Mouse (Mus musculus) gastrocnemius, adult 18-20 months (tissue): ENCODE measurements around the gene Csrnp2. TPM values are rescaled to one million over a fixed set of nuclear protein-coding genes. Genes with fewer than 3 reads are reported as not detected.
"Not testable (repeated sequence)": the region's sequence is repeated elsewhere in the genome, so short reads cannot be mapped to it uniquely, and the experiment has no call there.

Source experiments
- DNase-seq: peaks from one replicate; pipeline ENCODE4 v3.0.0; 2021; ENCODE audit warnings: low spot score
- long read RNA-seq, 2 experiments: library from polyadenylated mRNA; stranded (forward); transcript quantifications; one replicate each; pipeline ENCODE4 v2.0.0; 2021
- total RNA-seq, 2 experiments: library from RNA; stranded (reverse); gene quantifications; 2 replicates each; pipeline ENCODE4 v1.2.3; 2021

The Csrnp2 gene
- 1 to 10 TPM; 3.2 to 3.7 TPM for total RNA-seq
- long read RNA-seq, experiment 1, full-length matches to known transcripts, result 1 of 5 reads
- long read RNA-seq, experiment 1, partial matches to known transcripts, result 2 of 5 reads
- long read RNA-seq, experiment 1, other reads (novel, unspliced or antisense), result 2 of 5 reads
- long read RNA-seq, experiment 2, full-length matches to known transcripts, result 2 of 2 reads
- long read RNA-seq, experiment 2, partial matches to known transcripts, result 0 of 2 reads
- long read RNA-seq, experiment 2, other reads (novel, unspliced or antisense), result 0 of 2 reads

- DNase-seq, result peak; percentile 90
Measured at GRCm38 (mm10) chr15:100495102-100495501, at the start of gene Csrnp2. Gene Csrnp2 (minus strand): TSS chr15:100495488.

DNA sequence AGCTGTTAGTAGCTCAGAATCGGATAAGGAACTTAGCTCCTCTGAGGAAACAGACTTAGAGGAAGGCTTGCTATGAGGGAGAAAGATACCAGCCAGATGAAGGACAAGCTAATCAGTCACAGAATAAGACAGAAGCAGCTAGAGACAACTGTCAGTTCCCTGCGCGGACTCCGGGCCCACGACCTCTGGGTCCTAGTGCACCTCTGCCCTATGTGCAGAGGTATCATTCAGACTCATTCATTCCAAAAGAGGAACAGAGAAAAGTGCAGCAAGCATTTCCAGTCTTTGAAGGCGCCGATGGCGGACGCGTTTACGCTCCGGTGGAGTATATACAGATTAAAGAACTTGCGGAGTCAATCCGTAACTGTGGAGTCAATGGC lies 48.4 kb upstream of the Csrnp2 start:
- not testable (repeated sequence) for DNase-seq

DNA sequence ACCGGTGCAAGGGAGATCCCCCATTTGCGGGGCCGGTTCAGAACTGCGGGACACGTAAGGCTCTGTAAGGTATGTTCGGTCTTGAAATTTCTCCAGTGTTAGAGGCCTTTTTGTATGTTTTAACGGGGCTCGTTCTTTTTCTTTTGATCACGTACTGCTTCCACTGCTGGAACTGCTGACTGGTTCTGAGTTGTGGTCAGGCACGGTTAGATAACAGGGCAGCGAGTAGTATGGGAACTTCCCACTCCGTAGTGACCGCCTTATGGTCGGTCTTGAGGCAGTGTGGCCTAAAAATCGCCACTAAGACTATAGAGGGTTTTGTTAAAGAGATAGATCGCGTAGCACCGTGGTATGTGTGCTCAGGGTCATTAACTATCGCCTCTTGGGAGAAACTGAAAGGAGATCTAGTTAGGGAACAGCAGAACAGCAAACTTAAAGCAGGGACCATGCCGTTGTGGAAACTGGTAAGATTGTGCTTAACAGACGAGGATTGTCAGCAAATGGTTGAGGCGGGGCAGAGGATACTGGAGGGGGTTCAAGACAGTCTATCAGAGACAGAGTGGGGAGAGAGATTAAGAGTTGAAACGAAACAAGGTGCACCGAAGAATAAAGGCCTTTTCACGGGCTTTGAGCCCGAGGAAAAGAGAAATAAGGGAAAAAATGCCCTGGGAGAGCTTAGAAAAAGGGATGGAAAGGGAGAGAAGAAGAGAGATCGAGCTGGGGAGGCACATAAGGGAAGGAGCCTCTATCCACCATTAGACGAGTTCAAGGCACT lies 47.8 kb upstream of the Csrnp2 start:
- DNase-seq, result not testable (repeated sequence)

DNA sequence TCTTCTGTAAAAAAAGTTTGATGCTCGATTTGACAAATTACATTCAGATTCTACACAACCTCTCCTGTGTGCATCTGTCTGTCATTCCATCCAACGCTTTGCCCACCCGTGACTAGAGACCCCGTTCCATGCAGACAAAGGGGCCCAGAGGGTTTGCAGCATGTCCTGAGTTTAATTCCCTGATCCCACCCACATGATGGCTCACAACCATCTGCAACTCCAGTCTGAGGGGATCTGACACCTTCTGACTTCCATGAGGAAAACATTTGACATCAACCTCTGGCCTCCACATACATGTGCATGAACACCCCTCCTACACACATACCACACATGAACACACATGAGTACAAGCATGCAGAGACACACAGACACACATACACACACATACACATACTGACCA lies 46.1 kb upstream of the Csrnp2 start:
- no peak for DNase-seq

DNA sequence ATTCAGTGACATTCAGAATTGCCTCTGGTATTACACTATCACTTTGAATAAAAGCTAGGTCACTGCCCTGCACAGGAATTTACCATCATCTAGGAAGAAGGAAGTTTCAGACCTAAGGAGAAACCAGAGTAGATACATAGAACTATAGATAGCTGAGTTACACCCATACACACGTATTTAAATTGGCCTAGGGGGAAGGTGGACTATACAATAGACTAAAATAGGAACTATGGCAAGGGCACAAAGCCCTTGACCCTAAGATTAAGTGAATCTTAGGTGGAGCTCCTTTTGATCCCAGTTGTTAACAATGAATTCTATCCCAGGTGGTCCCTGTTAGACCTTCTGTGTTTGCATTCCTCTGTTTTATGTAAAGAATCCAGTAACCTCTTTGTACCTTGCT lies 45.7 kb upstream of the Csrnp2 start:
- DNase-seq, result not testable (repeated sequence)

DNA sequence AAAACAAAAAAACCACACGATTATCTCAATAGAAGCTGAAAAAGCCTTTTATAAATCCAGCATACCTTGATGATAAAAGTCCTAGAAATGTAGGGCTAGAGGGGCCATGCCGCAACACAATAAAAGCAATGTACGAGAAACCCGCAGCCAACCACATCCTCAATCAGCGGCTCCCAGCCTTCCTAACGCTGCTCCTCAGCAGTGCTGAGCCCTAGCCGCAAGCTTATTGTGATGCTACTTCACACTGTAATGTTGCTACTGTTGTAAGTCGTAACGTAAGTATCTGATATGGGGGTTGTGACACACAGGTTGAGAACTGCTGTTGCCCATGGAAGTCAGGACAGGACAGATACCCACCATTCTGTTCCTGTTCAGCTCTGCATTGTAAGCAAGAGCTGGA lies 44.1 kb upstream of the Csrnp2 start:
- no peak for DNase-seq

DNA sequence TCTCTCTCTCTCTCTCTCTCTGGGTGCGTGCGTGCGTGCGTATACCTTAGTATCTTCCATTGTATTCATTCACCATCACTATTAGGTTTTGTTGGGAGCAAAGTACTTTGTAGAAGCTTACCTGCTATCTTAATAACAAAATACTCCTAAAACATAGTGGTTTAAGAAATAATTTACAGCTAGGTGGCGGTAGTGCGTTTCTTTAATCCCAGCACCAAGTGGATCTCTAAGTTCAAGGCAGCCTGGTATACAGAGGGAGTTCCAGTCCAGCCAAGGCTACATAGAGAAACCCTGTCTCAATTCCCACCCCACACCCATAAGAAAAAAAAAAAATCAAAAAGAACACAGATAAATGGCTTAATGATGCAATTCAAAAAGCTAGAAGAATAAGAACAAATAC lies 42.6 kb upstream of the Csrnp2 start:
- DNase-seq, result peak; percentile 51

- no peak for DNase-seq
Measured at GRCm38 (mm10) chr15:100527900-100528299, 32.6 kb upstream of the Csrnp2 start.

DNA sequence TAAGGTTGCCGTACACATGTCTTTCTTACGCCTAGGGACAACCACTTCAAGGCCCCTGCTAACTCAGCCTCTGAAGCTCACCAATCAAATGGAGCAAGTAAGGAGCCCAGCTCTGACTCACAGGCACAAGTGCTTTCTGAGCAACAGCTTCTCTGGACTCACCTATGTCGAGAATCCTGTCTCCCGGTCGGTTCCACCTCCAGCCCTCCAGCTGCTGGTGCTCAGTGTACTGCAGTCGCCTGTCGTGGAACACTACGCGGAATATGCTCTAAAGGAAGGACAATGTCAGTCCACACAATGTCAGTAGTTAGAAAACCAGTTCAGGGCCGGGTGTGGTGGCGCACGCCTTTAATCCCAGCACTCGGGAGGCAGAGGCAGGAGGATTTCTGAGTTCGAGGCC lies 30.1 kb upstream of the Csrnp2 start:
- no peak for DNase-seq

- DNase-seq, result no peak
Measured at GRCm38 (mm10) chr15:100520306-100520705, 25.0 kb upstream of the Csrnp2 start.

DNA sequence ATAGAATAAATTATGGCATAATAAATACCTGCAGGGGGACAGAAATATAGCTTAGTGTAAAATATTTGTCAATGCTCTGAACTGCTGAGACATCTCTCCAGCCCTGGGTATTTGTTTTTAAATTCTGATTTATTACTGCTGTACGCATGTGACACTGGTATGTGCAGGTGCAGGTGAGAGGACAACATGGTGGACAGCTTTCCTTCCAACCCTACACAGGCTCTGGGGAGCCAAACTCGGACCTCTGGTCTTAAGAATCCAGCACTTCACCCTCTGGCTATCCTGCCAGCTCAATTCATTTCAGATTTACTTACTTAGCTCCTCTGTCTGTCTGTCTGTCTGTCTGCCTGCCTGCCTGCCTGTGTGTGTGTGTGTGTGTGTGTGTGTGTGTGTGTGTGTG lies 19.8 kb upstream of the Csrnp2 start:
- no peak for DNase-seq

DNA sequence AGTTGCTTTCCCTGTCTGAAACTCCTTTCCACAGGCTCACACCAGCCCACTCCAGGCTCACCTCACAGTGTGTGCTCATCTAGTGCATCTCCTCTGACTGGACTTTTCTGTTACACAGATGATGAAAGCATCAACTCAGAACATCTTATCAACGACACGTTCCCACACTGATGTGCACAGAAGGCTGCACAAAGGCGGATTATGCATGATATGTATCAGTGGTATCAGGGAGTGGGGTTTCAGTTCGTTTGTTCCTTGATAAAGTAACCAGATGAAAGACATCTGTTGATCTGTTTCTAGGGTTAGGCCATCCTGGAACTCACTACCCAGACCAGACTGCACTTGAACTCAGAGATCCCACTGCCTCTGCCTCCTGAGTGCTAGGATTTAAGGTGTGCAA lies 18.1 kb upstream of the Csrnp2 start:
- DNase-seq, result no peak

DNA sequence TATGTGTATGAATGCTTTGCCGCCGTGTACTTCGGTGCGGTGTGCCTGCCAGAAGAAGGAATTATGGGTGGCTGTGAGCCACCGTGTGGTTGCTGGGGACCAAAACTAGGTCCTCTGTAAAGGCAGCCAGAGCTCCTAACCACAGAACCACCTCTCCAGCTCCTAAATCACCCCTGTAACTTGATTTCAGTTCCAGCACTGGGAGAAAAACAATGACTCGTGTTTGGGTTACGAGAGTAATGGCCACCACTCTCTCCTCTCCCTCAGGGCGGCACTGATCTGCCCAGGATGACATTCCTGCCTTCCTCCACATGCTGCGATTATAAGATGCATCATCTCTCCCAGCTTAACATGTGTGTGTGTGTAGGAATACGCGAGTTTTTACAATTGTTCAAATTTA lies 14.8 kb upstream of the Csrnp2 start:
- DNase-seq, result no peak

GRCm38 (mm10) chr15:100508454-100509167 lies 13.3 kb upstream of the Csrnp2 start:
- no peak for DNase-seq

GRCm38 (mm10) chr15:100499506-100499905 lies 4.2 kb upstream of the Csrnp2 start:
- DNase-seq, result not testable (repeated sequence)

DNA sequence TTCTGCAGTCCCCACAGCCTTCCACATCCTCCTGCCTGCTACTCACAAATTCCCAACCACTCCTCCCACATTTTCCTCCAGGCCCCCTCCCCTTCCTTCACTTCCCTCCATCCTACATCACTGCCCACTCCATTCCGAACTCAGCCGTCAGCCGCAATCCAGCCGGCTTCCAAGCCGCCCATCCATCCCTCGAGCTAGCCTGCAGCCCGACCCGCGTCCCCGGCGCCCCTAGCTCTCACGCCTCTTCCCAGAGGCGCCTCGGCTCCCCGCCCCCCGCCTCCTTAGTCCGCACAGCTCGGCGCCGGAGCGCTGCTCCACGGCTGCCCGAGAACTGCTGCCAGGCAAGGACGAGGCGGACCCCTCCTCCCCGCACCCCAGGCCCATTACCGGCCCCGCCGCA lies 641 bp downstream of the Csrnp2 start:
- no peak for DNase-seq

GRCm38 (mm10) chr15:100491966-100492365 lies 3.3 kb downstream of the Csrnp2 start:
- DNase-seq, result no peak

DNA sequence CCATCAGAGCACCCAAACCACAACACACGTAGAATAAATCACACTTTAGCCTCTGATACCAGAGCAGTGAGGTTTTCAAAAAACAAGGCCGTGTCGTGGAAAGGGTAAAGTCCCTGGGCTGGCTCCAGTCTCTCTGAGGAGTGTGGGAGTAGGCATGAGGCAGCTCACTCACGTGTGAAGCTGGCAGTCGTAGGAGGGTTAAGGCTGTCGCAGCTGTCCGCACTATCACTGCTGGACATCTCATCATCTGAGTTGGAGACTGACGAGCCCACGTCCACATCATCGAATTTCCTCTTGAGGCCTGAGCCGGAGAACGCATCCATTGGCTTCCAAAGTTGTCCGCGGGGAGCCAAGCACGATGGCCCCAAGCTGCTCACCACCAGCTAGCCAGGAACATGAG lies 6.0 kb downstream of the Csrnp2 start:
- DNase-seq, result no peak

DNA sequence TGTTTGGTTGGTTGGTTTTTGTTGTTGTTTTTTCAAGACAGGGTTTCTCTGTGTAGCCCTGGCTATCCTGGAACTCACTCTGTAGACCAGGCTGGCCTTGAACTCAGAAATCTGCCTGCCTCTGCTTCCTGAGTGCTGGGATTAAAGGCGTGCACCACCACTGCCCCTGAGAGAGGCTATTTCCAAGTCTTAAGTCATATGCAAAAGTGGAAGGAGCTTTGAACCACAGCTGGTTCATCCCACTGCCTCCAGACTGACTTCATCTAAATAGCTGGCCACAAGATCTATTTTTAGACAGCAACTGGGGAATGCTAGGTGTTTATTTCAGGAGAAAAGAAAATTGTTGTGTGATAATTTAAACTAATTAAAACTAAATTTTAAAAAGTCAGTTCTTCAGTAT lies 7.0 kb downstream of the Csrnp2 start:
- DNase-seq, result not testable (repeated sequence)

- no peak for DNase-seq
Measured at GRCm38 (mm10) chr15:100487050-100487449, 8.2 kb downstream of the Csrnp2 start.

DNA sequence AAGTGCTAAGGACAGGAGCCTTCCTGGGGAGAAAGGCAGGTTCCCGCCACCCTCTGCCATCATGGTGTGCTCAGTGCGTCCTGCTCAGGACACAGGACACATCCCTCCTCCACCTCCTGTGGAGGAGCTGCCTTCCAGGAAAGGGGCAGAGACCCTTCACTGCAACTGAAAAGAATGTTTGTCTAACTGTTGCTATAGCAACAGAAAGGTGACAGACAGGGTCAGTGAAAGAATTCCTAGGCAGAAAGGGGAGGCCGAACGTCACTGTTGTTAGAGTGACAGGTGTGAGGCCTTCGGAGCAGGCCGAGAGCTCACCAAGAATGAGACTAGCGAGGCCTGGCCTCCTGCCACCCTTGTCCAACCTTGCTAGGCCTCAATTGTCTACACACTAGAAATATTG lies 8.8 kb downstream of the Csrnp2 start:
- DNase-seq, result no peak

DNA sequence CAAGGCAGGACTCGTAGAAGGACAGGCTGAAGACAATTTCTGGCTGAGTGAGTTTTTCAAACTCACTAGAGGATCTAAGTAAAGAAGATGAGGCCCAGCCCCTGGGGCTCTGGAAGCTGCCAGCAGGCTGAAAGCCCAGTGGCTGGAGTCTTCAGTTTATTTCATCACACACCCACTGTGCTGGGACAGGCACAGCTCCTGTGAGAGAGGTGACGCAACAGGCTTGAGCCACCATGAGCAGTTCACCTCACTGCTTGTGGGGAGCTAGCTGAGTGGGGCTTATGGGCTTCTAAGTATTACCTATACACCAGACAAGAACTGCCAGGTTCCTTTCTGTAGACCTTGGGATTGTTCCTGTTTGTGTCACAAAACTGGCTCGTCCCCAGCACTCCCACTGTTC lies 9.7 kb downstream of the Csrnp2 start:
- peak; percentile 49 for DNase-seq

DNA sequence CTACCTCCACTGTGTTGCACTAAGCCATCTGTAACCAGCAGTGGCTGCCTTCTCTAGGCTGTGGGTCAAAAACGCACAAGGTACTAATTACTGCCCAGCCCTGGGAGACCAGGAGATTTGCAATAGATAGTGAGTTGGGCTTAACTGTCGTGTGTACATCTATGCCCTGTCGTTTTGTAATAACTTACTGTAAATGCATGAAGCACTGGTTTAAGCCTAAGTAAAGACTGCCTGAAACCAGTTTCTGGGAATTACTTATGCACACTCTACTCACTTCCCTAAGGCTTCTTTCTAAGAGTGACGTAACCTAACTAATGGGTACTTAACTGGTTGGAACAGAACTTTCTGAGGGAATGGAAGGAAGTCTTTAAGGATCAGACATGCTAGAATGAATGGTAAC lies 16.4 kb downstream of the Csrnp2 start:
- no peak for DNase-seq
